Mouse (Mus musculus) embryonic facial prominence, embryonic 15.5 days (tissue): ENCODE results near the gene Acsl1. TPM values are rescaled to one million over a fixed set of nuclear protein-coding genes. Genes with fewer than 3 reads are reported as not detected.
"Not testable (repeated sequence)": the region's sequence is repeated elsewhere in the genome, so short reads cannot be mapped to it uniquely, and the experiment has no call there.

Source experiments
- ATAC-seq: fragments of 200-750 bp; cut with Nextera tagmentation; 2 replicates; pipeline ENCODE4 v1.8.0; 2017; ENCODE audit warnings: low read depth, moderate TSS enrichment; ENCODE audit not compliant: insufficient number of reproducible peaks, low FRiP score, low TSS enrichment
- H3K27ac ChIP-seq: fragments of 300-500 bp; sonication (generic); replicated peaks from 2 replicates; pipeline ENCODE4 v1.5.1; 2015; ENCODE audit warnings: mild to moderate bottlenecking, inconsistent platforms
- H3K27me3 ChIP-seq: fragments of 300-500 bp; sonication (generic); 2 replicates; pipeline ENCODE4 v1.6.1; 2015; ENCODE audit warnings: inconsistent platforms
- H3K36me3 ChIP-seq: fragments of 300-500 bp; sonication (generic); 2 replicates; pipeline ENCODE4 v1.6.1; 2015; ENCODE audit warnings: mild to moderate bottlenecking, inconsistent platforms
- H3K4me1 ChIP-seq: fragments of 300-500 bp; sonication (generic); 2 replicates; pipeline ENCODE4 v1.6.1; 2015; ENCODE audit warnings: inconsistent platforms
- H3K4me2 ChIP-seq: fragments of 300-500 bp; sonication (generic); replicated peaks from 2 replicates; pipeline ENCODE4 v1.6.1; 2015; ENCODE audit warnings: mild to moderate bottlenecking, inconsistent platforms
- H3K4me3 ChIP-seq: fragments of 300-500 bp; sonication (generic); replicated peaks from 2 replicates; pipeline ENCODE4 v1.5.1; 2015; ENCODE audit warnings: mild to moderate bottlenecking, inconsistent platforms
- H3K9ac ChIP-seq: fragments of 300-500 bp; sonication (generic); 2 replicates; pipeline ENCODE4 v1.6.1; 2015; ENCODE audit warnings: inconsistent platforms
- H3K9me3 ChIP-seq: fragments of 300-500 bp; sonication (generic); replicated peaks from 2 replicates; pipeline ENCODE4 v1.6.1; 2016; ENCODE audit warnings: inconsistent platforms
- WGBS: fragments of 180-500 bp; shearing (Covaris S2); methylation state at CpG from one replicate; pipeline ENCODE4 v1.1.7; 2015; 5-methylcytosine and 5-hydroxymethylcytosine counted together
- polyA plus RNA-seq: library from polyadenylated mRNA; unstranded; fragments of >200 nt; fragmentation: Nextera tagmentation; extraction: Ambion mirVana; gene quantifications from 2 replicates; pipeline ENCODE4 v1.2.1, GENCODE M21; 2015

Gene Acsl1
- polyA plus RNA-seq, 1 experiment from 2014 or later: 44.2 TPM

- no peak overlapping the region for H3K9ac ChIP-seq
- H3K27ac ChIP-seq: no peak overlapping the region
- no peak for ATAC-seq
- no peak overlapping the region for H3K4me3 ChIP-seq
- no peaks in the 10 kb centered on the region for H3K27me3 ChIP-seq
- no peak overlapping the region for H3K4me2 ChIP-seq
- H3K4me1 ChIP-seq: no peaks in the 10 kb centered on the region
- H3K36me3 ChIP-seq: no peaks in the 10 kb centered on the region
- WGBS: 79% methylated on average over 2 of the region's 2 CpGs
- no peaks in the 10 kb centered on the region for H3K9me3 ChIP-seq
Observed at GRCm38 (mm10) chr8:46568942-46569341, 98.1 kb downstream of the Acsl1 start.

GRCm38 (mm10) chr8:46569659-46570441 is 99.0 kb downstream of the Acsl1 start:
- 88% methylated on average over 19 of the region's 19 CpGs for whole genome bisulfite sequencing

GRCm38 (mm10) chr8:46570673-46571072 is 99.8 kb downstream of the Acsl1 start:
- 77% methylated on average over 9 of the region's 14 CpGs for WGBS
- no peak overlapping the region for H3K27ac ChIP-seq
- no peak for ATAC-seq

More at GRCm38 (mm10) chr8:46569659-46570441, 99.0 kb downstream of the Acsl1 start:
- H3K4me2 ChIP-seq: no peak overlapping the region
- no peak for ATAC-seq
- no peak overlapping the region for H3K27ac ChIP-seq
- no peaks in the 10 kb centered on the region for H3K4me1 ChIP-seq
- H3K27me3 ChIP-seq: no peaks in the 10 kb centered on the region
- 0 out of 2 replicates have a peak, but pooled peaks cover 4% of the 10 kb centered on the region for H3K36me3 ChIP-seq
- no peaks in the 10 kb centered on the region for H3K9me3 ChIP-seq
- no peak overlapping the region for H3K9ac ChIP-seq
- H3K4me3 ChIP-seq: no peak overlapping the region

GRCm38 (mm10) chr8:46573446-46573845 is 102.6 kb downstream of the Acsl1 start:
- Histone ChIP-seq H3K27me3 (no peaks in the 10 kb centered on the region), H3K9me3 (no peaks in the 10 kb centered on the region), H3K4me2 (no peak overlapping the region), H3K27ac (no peak overlapping the region), H3K4me1 (no peaks in the 10 kb centered on the region), H3K4me3 (no peak overlapping the region), H3K9ac (no peak overlapping the region), H3K36me3 (peaks cover 21% of the 10 kb centered on the region; the same call in 1 of the 2 replicates)
- ATAC-seq: no peak
- 86% methylated on average over 2 of the region's 2 CpGs for WGBS

More at GRCm38 (mm10) chr8:46570673-46571072, 99.8 kb downstream of the Acsl1 start:
- Histone ChIP-seq H3K27me3 (no peaks in the 10 kb centered on the region), H3K9ac (no peak overlapping the region), H3K4me1 (no peaks in the 10 kb centered on the region), H3K4me3 (no peak overlapping the region), H3K4me2 (no peak overlapping the region), H3K36me3 (0 out of 2 replicates have a peak, but pooled peaks cover 4% of the 10 kb centered on the region), H3K9me3 (no peaks in the 10 kb centered on the region)

GRCm38 (mm10) chr8:46573964-46574363 is 103.1 kb downstream of the Acsl1 start:
- no peak overlapping the region for H3K4me3 ChIP-seq
- no peak overlapping the region for H3K27ac ChIP-seq
- no peaks in the 10 kb centered on the region for H3K27me3 ChIP-seq
- H3K4me1 ChIP-seq: no peaks in the 10 kb centered on the region
- no peak overlapping the region for H3K9ac ChIP-seq
- ATAC-seq: no peak
- peaks cover 24% of the 10 kb centered on the region for H3K36me3 ChIP-seq
- H3K9me3 ChIP-seq: no peaks in the 10 kb centered on the region
- 82% methylated on average over 2 of the region's 2 CpGs for WGBS
- no peak overlapping the region for H3K4me2 ChIP-seq

GRCm38 (mm10) chr8:46578794-46579193 is 108.0 kb downstream of the Acsl1 start:
- H3K9me3 ChIP-seq: no peaks in the 10 kb centered on the region
- no peak overlapping the region for H3K4me3 ChIP-seq
- H3K9ac ChIP-seq: no peak overlapping the region
- 92% methylated on average over 9 of the region's 9 CpGs for WGBS
- H3K4me1 ChIP-seq: no peaks in the 10 kb centered on the region
- no peak overlapping the region for H3K27ac ChIP-seq
- ATAC-seq: no peak
- no peaks in the 10 kb centered on the region for H3K27me3 ChIP-seq
- no peak overlapping the region for H3K4me2 ChIP-seq
- H3K36me3 ChIP-seq: peaks cover 41% of the 10 kb centered on the region

GRCm38 (mm10) chr8:46584328-46584727 is 113.5 kb downstream of the Acsl1 start:
- not testable (repeated sequence) for H3K27ac ChIP-seq, H3K9me3 ChIP-seq, H3K4me2 ChIP-seq, H3K4me1 ChIP-seq, H3K4me3 ChIP-seq, H3K9ac ChIP-seq, ATAC-seq, H3K27me3 ChIP-seq
- H3K36me3 ChIP-seq: peaks cover 17% of the 10 kb centered on the region
- 51% methylated on average over 4 of the region's 4 CpGs for WGBS

- Histone ChIP-seq H3K4me1 (no peaks in the 10 kb centered on the region), H3K27ac (no peak overlapping the region), H3K4me3 (no peak overlapping the region), H3K9me3 (no peaks in the 10 kb centered on the region), H3K4me2 (no peak overlapping the region), H3K9ac (no peak overlapping the region), H3K27me3 (no peaks in the 10 kb centered on the region), H3K36me3 (0 out of 2 replicates have a peak, but pooled peaks cover 11% of the 10 kb centered on the region)
- 63% methylated on average over 3 of the region's 3 CpGs for WGBS
- ATAC-seq: no peak
Observed at GRCm38 (mm10) chr8:46585576-46585975, 114.7 kb downstream of the Acsl1 start.

Other genes starting within 250 kb of the Acsl1 start
- gene Helt, start 176.4 kb upstream of the Acsl1 start, polyA plus RNA-seq: 0.28 and 1.6 TPM in 2 replicates
- 10.1 and 10.5 TPM in 2 replicates for gene Cenpu, start 81.0 kb downstream of the Acsl1 start, polyA plus RNA-seq
- 11.6 and 14.8 TPM in 2 replicates for gene Primpol, start 146.2 kb downstream of the Acsl1 start, polyA plus RNA-seq
- gene Casp3, start 146.3 kb downstream of the Acsl1 start, polyA plus RNA-seq: 85.3 and 90.2 TPM in 2 replicates